Mouse (Mus musculus) thymus, postnatal 36 days (tissue): ENCODE measurements around the gene Scamp1.

Source experiments
- DNase-seq, 2 experiments: peaks; one replicate each; pipeline ENCODE4 v3.0.0; 2022; ENCODE audit warnings: mixed read lengths in 2 of 2

Scamp1 gene

DNA sequence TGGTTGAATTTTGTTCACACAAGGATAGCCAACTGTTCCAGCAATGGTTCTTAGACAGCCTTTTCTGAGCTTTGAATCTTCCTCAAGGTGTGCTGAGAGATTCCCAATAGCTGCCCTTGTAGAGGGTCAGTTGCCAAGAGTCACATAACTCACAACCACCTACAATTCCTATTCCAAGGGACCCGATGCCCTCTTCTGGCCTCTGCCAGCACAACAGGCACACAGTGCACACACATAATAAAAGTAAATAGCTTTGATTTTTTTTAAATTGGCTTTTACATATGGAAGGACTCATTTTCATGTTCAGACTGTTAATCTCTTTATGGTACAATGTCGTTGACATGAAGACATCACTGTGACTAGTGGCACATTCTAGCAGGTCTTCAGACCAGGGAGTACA, 72.9 kb downstream of the Scamp1 start:
- DNase-seq: no peak

- DNase-seq: no peak
Measured at GRCm38 (mm10) chr13:94212179-94212578, 73.5 kb downstream of the Scamp1 start.

DNA sequence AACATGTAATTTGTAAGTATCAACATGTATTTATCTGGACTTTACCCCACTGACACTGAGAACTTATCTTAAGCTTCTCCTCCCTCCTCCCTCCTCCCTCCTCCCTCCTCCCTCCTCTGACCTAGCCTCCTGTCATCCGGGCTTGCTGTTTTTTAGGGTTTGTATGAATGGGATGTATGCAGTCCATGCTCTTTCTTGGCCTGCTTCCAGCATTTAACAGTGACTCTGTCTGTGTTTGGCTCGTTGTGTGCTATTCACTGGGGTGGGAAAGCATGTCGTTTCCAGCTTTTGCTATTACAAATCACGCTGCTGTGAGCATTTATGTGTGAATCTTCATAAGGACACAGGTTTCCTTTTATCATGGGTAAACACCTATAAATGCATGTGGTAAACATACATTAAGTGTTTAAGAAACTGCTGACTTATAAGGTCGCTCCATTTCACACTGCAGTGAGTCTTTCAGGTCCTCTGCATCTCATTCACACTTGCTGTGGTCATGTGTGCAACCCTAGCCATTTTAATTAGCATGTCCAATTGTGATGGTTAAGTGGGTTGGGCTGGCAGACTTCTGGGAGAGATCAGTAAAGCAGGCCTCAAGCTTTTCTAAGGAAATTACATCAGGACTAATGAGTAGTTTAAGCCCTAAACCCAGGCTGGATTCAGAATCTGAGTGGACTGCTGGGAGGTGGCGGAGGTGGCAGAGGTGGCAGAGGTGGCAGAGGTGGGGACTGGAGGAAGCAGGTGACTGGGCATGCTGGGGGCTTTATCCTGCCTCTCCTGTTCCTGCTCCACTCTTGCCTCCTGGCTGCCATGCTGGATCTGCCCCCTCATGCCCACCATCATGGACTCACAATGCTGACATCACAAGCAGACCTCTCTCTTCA, 74.2 kb downstream of the Scamp1 start:
- DNase-seq: no peak

DNA sequence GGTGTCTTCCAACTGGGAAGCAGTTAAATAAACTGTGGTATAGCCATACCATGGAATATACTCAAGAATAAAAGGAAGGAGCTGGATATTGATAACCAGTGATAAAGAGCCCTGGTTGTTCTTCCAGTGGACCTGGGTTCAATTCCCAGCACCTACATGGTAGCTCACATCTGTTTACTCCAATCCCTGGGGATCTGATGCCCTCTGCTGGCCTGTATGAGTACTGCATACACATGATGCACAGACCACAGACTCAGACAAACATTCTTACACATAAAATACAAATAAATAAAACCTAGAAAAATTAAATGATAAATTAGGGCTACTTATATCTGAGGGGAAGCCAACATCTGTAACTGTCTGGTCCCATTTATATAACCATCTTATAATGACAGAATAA, 76.8 kb downstream of the Scamp1 start:
- no peak for DNase-seq

GRCm38 (mm10) chr13:94207973-94208372, 77.7 kb downstream of the Scamp1 start:
- no peak for DNase-seq

DNA sequence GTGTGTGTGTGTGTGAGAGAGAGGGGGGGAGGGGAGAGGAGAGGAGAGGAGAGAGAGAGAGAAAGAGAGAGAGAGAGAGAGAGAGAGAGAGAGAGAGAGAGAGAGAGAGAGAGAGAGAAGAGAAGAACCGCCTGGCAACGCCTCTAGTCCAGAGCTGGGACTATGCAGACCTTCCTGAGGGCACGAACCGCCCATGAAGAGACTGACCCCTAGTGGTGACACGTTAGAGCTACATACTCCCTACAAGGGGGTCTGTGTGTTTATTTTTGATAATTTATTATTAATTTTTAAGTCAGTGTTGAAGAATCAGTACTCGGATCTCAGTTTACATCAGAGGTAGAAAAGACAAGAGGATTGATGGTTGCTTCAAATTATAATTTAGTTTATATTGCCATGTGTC, 80.4 kb downstream of the Scamp1 start:
- DNase-seq: peak; percentile 13 to 19

- no peak for DNase-seq
Measured at GRCm38 (mm10) chr13:94199829-94200228, 85.8 kb downstream of the Scamp1 start.

- no peak for DNase-seq
Measured at GRCm38 (mm10) chr13:94198616-94199015, 87.0 kb downstream of the Scamp1 start.

- no peak for DNase-seq
Measured at GRCm38 (mm10) chr13:94193227-94193626, 92.4 kb downstream of the Scamp1 start.

GRCm38 (mm10) chr13:94190386-94190785, 95.3 kb downstream of the Scamp1 start:
- DNase-seq: no peak

DNA sequence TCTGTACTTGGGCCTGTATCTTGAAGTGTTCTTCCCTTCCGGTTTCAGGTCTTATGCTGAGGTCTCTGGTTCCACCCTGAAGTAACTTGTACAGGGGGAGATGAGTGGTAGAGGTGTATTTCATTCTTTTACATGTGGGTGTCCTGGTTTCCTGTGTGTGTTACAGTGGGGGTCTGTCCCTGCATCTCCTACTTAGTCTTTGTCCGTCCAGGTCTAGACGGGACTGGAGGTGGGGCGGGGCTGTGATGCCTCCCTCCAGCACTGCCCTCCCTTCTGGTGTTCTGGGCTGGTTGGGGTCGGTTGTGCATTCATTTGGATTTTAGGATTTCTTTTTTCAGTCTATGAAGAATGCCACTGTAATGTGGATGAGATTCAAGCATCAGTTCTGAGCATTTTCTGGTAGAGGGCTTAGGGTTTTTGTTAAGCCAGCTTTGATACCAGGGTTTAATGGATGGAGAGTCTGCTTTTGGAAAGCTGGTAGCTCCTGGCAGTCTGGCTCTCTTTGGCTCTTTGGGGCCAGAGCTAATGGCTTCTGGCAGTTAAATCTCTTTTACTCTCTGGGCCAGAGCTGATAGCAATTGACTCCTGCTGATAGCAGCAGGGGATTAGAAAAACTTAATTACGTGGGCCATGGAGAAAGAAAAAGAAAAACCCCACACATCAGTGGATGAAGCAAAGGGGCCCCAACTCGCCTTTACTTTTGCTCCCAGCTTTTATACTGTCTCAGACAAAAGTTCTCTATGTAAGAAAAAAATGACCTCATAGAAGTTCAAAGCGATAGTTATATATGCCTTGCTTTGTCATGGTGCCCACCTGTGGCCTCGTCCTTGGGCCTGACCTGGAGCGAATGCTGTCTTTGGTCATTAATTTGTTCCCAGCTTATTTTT, 97.2 kb downstream of the Scamp1 start:
- DNase-seq: no peak

- no peak for DNase-seq
Measured at GRCm38 (mm10) chr13:94185631-94186030, 100.0 kb downstream of the Scamp1 start.

GRCm38 (mm10) chr13:94184726-94185456, 100.8 kb downstream of the Scamp1 start:
- DNase-seq: no peak

GRCm38 (mm10) chr13:94183372-94184021, 102.2 kb downstream of the Scamp1 start:
- no peak for DNase-seq

- no peak for DNase-seq
Measured at GRCm38 (mm10) chr13:94182026-94182425, 103.6 kb downstream of the Scamp1 start.

DNA sequence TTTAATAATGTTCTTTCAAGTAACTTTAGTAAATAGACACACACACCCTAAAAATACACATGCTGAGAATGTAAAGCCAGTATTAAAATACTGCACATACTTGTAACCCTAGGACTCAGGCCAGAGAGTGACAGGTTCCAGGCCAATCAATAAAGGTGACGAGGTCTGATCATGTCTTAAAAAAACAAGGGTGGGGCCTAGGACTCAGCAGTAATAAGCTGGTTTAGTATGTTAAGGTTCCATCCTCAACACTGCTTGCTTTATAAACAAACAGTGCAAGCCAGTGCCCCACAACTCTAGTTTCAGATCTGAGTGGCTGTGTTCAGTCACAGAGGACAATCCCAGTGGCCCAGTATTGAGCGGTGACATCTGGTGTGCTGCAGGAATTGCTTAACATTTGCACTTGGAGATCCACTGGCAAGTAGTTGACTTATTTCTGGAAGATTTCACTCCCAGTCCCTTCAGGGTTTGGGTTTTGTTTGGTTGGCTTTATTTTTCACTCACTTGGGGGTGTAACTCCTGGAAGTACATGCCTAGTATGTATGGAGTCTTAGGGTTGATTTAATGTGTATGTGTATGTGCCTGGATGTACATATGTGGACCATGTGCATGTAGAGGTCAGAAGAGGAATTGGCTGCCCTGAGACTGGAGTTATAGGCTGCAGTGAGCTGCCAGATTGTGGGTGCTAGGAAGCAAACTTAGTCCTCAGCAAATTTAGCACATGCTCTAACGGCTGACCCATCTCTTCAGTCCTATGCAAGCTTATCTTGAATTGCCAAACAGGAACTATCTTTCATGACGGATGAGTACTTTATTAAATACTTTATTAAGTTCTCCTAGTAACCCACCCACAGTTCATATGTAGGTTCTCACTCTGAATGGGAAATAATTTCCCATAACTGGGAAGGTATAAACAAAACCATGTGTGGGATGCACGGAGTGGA, 104.9 kb downstream of the Scamp1 start:
- no peak for DNase-seq

DNA sequence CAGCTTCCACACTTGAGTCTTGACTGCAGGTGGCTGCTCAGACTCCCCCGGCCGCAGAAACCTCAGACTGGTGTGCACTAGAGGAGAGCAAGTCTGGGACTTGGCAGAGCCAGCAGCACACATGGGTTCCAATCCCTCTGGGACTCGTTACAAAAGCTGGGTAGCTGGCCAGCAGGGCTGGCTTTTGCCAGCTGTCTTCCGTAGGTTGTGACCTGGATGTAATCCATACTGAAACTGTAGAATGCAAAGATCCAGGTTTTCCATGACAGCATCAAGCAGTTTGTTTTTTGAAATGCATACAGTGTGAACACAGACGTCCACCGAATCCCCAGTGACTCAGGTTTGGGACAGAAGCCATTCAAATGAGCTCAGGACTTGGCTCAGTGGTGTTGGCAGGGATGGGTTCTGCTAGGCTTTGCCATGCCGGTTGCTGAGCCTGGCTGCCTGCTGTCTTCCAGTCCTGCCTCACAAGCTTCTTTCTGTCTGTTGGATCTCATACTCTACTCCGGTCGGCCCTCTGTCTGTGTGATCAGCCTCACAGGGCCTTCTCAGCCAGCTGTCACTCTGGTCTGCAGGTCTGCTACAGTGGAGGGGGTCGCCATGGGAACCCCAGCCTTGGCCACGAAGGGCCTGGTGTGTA, 107.1 kb downstream of the Scamp1 start:
- DNase-seq: peak; percentile 17 to 41

DNA sequence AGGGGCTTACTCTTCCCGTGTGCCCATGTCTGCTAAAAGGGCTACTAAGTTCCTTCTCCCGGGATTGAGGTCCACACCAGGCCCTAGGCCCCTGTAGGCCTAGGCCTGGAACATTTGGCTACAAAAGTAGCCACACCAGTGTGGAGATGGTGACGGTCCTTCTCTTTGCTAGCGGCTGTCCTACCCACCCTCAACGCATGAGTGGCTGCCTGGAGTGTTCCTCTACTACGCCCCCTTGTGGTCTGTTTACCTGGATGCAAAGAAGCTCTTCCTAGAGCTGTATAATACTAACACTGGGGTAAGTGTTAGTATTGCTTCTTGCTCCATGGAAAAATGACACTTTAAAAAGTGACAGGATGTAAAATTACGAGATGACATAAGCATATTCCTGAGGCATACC, 108.5 kb downstream of the Scamp1 start:
- peak in 1 of 2 experiments; percentile 24 for DNase-seq

DNA sequence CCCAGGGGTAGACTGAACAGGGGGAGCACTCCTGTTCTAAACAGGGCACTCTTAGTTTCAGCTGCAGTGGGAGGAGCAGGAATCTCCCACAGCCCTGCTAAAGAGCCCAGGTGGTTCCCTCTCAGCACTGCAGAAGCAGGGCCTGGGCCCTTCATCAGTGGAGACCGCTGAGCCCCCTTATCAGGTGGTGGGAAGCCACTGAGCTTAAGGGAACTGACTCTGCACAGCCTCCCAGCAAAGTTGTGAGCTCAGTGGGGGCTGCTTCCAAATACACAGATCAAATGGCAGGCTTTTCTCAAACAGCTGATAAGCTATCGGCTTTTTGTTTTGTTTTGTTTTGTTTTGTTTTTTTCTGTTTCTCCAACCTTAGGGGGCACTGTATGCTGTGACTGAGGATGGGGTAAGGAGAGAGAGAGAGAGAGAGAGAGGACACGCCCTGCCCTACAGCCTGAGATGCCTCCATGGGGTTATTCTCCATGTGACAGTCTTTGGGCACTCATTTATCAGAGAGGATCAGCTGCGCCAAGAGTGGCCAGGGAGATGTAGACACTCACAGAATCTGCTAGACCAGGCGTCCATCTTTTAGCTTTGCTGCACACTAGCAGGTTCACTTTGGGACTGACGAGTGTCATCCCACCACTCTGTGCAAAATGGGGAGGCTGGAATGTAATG, 110.1 kb downstream of the Scamp1 start:
- DNase-seq: peak; percentile 18 to 40
